Mouse (Mus musculus) layer of hippocampus, adult 18-20 months (tissue): ENCODE data around the gene Cd248. TPM values are rescaled to one million over a fixed set of nuclear protein-coding genes. Genes with fewer than 3 reads are reported as not detected.

ENCODE experiments used
- DNase-seq, 2 experiments: peaks; one replicate each; pipeline ENCODE4 v3.0.0; 2022; ENCODE audit warnings: low spot score in 2 of 2
- total RNA-seq, 2 experiments: library from RNA; stranded (reverse); gene quantifications; 2 replicates each; pipeline ENCODE4 v1.2.3; 2021

The Cd248 gene
- total RNA-seq, 2 experiments from 2014 or later: 1.7 to 1.8 TPM

- peak; percentile 74 to 82 for DNase-seq
These were observed 30.7 kb downstream of the Cd248 start, which contains the start of gene Cnih2 for GRCm38 (mm10) chr19:5098363-5099143. Cnih2 (minus strand) TSS chr19:5098521.

GRCm38 (mm10) chr19:5106074-5106473 lies 38.2 kb downstream of the Cd248 start:
- DNase-seq: no peak

- peak; percentile 99 for DNase-seq
These were observed 38.9 kb downstream of the Cd248 start, which contains the start of gene Rab1b for GRCm38 (mm10) chr19:5106731-5107191. Rab1b (minus strand) TSS chr19:5107072.

- no peak for DNase-seq
These were observed 39.8 kb downstream of the Cd248 start for GRCm38 (mm10) chr19:5107556-5108270.

GRCm38 (mm10) chr19:5108271-5108575 lies 40.3 kb downstream of the Cd248 start:
- no peak for DNase-seq

- DNase-seq: no peak
These were observed 40.8 kb downstream of the Cd248 start for GRCm38 (mm10) chr19:5108702-5109101.

GRCm38 (mm10) chr19:5109659-5110453 lies 42.0 kb downstream of the Cd248 start:
- DNase-seq: no peak

- DNase-seq: peak in 1 of 2 experiments; percentile 56
These were observed 45.9 kb downstream of the Cd248 start for GRCm38 (mm10) chr19:5113783-5114182.

GRCm38 (mm10) chr19:5117494-5118383 lies 49.9 kb downstream of the Cd248 start:
- DNase-seq: peak; percentile 84 to 90

GRCm38 (mm10) chr19:5118384-5118698 lies 50.5 kb downstream of the Cd248 start, which contains the start of gene Klc2:
Klc2 (minus strand) TSS chr19:5118560.
- DNase-seq: no peak

Other genes starting within 250 kb of the Cd248 start
- gene Ccs, start 228.7 kb upstream of the Cd248 start, total RNA-seq: 10 to 100 TPM; 33.2 to 35.4 TPM
- gene Ccdc87, start 228.7 kb upstream of the Cd248 start, total RNA-seq: 1 to 10 TPM; 2.0 to 2.2 TPM
- 100 to 1,000 TPM; 104 to 111 TPM for gene Ctsf, start 212.9 kb upstream of the Cd248 start, total RNA-seq
- under 1 TPM; 0.89 to 0.96 TPM for gene Actn3, start 190.2 kb upstream of the Cd248 start, total RNA-seq
- gene Zdhhc24, start 189.4 kb upstream of the Cd248 start, total RNA-seq: 10 to 100 TPM; 22.4 to 24.3 TPM
- gene Bbs1, start 161.4 kb upstream of the Cd248 start, total RNA-seq: 10 to 100 TPM; 36.8 to 40.0 TPM
- gene Dpp3, start 139.8 kb upstream of the Cd248 start, total RNA-seq: 10 to 100 TPM; 37.2 to 39.0 TPM
- gene Peli3, start 125.0 kb upstream of the Cd248 start, total RNA-seq: 10 to 100 TPM; 26.2 to 31.3 TPM
- 10 to 100 TPM; 60.7 to 62.1 TPM for gene Mrpl11, start 105.9 kb upstream of the Cd248 start, total RNA-seq
- 10 to 100 TPM; 12.4 to 15.1 TPM for gene Npas4, start 77.8 kb upstream of the Cd248 start, total RNA-seq
- gene Slc29a2, start 44.2 kb upstream of the Cd248 start, total RNA-seq: 10 to 100 TPM; 16.0 to 17.5 TPM
- gene B4gat1, start 29.3 kb upstream of the Cd248 start, total RNA-seq: 100 to 1,000 TPM; 114 to 120 TPM
- gene AC124502.3, start 29.2 kb upstream of the Cd248 start, total RNA-seq: 1 to 10 TPM; 6.2 to 6.7 TPM
- 10 to 100 TPM; 22.4 to 23.2 TPM for gene Brms1, start 26.7 kb upstream of the Cd248 start, total RNA-seq
- gene Rin1, start 17.6 kb upstream of the Cd248 start, total RNA-seq: 100 to 1,000 TPM; 106 to 107 TPM
- 100 to 1,000 TPM; 124 to 128 TPM for gene Tmem151a, start 17.5 kb downstream of the Cd248 start, total RNA-seq
- 10 to 100 TPM; 21.6 to 24.0 TPM for gene Yif1a, start 20.5 kb downstream of the Cd248 start, total RNA-seq
- gene Cnih2, start 30.4 kb downstream of the Cd248 start, total RNA-seq: 100 to 1,000 TPM; 595 to 617 TPM
- 100 to 1,000 TPM; 160 to 170 TPM for gene Rab1b, start 39.0 kb downstream of the Cd248 start, total RNA-seq
- gene Klc2, start 50.5 kb downstream of the Cd248 start, total RNA-seq: 100 to 1,000 TPM; 230 to 231 TPM
- gene Pacs1, start 205.0 kb downstream of the Cd248 start, total RNA-seq: 10 to 100 TPM; 52.1 to 52.5 TPM
- 100 to 1,000 TPM; 215 to 219 TPM for gene Sf3b2, start 227.4 kb downstream of the Cd248 start, total RNA-seq
- gene Gal3st3, start 230.3 kb downstream of the Cd248 start, total RNA-seq: 100 to 1,000 TPM; 102 to 107 TPM